Mouse (Mus musculus) spleen, postnatal 4 days (tissue): ENCODE measurements at regions not wholly inside any gene's neighbourhood (a gene's known extent, or its start where the extent isn't known, plus 50 kb on each side); places are given as distances from the start of the nearest gene placed in this dataset.

Source experiments
- DNase-seq, 2 experiments: peaks; one replicate each; pipeline ENCODE4 v3.0.0; 2022; ENCODE audit warnings: low spot score in 2 of 2

DNA sequence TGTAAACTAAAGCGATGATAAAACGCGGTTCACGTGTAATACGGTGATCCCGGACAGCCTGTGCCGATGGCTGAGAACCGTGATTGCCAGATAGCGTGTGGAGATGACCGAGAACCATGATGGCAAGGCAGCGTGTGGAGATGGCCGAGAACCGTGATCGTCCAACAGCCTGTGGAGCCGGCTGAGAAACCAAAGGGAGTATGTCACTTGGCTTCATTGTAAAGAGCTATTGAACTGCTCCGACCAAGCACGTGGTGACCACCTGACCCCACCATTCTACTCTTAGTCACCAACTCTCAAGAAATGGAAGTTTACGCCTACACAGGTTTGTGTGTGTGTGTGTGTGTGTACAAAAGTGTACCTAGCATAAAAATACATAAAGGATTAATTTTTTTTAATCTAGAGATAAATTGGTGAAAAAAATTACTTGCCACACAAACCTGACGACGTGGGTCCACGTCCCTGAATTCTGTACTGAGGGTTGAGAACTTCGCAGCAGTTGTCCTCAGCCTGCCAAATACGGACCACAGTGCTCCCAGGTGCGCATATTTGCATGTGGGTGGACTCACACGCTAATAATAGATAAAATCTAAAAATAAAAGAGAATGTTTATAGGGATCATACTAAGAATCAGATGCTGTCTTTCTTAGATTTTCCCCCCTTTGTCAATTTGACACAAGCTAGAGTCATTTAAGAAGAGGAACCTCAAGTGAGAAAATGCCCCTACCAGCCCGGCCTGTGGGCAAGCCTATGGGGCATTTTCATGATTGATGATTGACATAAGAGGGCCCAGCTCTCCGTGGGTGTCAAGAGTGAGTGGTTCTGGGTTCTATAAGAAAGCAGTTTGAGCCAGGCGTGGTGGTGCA, 56.6 kb upstream of the Mef2a start:
- DNase-seq: no peak

DNA sequence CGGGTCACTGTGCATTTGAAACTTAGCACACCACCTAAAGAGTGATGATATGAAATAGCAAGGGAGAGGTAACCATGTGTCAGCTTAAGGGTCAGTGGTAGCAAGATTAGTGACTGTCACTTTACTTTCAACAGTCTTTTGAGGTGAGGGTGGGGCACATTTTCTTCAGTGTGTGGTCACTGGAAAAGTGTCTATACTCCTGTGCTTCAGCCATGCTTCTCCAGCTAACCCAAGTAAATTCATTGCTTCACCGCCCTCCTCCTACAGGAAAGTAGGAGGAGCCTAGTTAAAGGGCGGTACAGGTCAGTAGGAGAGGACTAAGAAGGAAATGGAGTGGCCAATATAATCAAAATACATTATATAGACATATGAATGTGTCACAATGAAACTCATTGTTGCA, 55.7 kb upstream of the Mef2a start:
- no peak for DNase-seq

DNA sequence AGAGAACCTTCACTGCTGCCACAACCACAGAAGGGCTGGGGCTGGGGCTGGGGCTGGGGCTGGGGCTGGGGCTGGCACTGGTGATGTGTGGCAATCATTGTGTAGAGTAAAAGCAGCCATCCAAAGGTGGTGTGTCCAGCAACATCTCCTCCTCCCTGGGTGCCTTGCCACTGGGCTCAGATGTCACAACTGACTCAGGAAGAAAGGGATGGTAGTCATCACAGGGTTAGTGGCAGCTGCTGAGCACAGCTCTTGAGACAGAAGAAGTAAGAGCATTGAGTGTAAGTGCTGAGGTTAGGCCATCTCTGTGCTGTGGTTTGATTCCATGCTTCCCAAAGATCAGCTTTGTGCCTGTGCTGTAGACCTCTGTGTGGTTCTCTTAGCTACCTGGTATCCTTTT, 53.4 kb upstream of the Mef2a start:
- DNase-seq: no peak

DNA sequence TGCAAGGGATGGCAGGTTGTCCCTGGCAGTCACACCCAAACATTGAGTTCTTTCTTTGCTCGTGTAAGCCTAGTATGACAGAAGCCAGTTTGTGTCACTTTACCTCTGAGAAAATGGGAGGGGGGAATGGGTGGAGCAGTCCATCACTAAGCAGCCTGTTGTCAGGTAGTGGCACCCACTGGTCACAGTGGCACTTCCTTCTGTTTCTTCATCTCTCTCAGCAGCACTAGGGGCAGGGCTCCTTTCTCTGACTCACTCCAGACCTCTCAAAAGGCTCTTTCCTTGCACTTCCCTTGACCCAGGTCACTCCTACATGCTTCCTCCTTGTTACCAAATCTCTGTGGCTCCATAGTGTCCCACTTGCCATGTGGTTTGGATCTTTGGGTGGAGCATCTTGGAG, 52.9 kb upstream of the Mef2a start:
- DNase-seq: no peak

DNA sequence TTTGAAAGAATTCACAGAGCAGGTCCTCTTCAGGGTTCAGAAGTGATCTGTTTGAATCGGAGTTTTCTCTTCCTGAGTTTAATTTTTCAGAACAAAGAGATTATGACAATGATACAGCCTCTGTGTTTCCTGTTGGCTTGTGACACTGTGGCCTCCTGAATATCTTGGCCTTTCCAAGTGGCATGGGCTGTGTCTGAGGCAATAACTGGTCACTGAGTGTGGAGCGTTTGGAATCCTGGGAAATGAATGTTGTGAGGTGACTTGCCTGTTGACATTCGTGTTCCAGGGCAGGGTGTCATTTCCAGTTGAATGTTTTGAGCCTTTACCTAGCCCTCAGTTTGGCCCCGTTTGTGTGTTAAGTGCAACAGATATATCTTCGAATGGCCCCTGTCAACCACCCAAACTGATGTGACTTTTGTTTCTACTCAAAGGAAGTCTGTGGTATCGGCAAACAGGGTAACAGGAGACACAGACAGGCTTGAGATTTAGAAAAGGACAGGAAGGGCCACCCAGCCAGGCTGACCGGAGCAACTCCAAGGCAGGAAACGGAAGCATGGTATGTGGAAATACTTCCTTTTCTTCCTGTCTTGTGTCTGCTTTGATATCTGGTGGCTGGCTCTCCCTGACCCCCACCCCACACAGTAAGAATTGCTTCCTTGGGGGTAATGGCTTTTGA, 52.3 kb upstream of the Mef2a start:
- DNase-seq: no peak
